Mouse (Mus musculus) testis, postnatal 14 days (tissue): ENCODE measurements at regions not wholly inside any gene's neighbourhood (a gene's known extent, or its start where the extent isn't known, plus 50 kb on each side); places are given as distances from the start of the nearest gene placed in this dataset.
"Not testable (repeated sequence)": the region's sequence is repeated elsewhere in the genome, so short reads cannot be mapped to it uniquely, and the experiment has no call there.

Experiments used
- DNase-seq: peaks from one replicate; pipeline ENCODE4 v3.0.0; 2021; ENCODE audit warnings: low spot score

GRCm38 (mm10) chr7:82047456-82047855, 55.4 kb upstream of the Bnc1 start:
- DNase-seq: no peak

- DNase-seq: no peak
Measured at GRCm38 (mm10) chr7:82053411-82053810, 61.3 kb upstream of the Bnc1 start.

- DNase-seq: peak; percentile 19
Measured at GRCm38 (mm10) chr7:82056551-82057230, 64.6 kb upstream of the Bnc1 start.

- no peak for DNase-seq
Measured at GRCm38 (mm10) chr7:82063407-82063806, 71.3 kb upstream of the Bnc1 start.

- no peak for DNase-seq
Measured at GRCm38 (mm10) chr7:82069629-82070450, 77.7 kb upstream of the Bnc1 start.

GRCm38 (mm10) chr7:82070946-82071727, 79.0 kb upstream of the Bnc1 start:
- no peak for DNase-seq

GRCm38 (mm10) chr7:82075359-82075758, 83.3 kb upstream of the Bnc1 start:
- no peak for DNase-seq

- no peak for DNase-seq
Measured at GRCm38 (mm10) chr7:82081851-82082250, 89.8 kb upstream of the Bnc1 start.

GRCm38 (mm10) chr7:82082883-82083282, 90.8 kb upstream of the Sh3gl3 start:
- DNase-seq: peak; percentile 8

GRCm38 (mm10) chr7:82084473-82084872, 89.2 kb upstream of the Sh3gl3 start:
- no peak for DNase-seq

- DNase-seq: no peak
Measured at GRCm38 (mm10) chr7:82085205-82085604, 88.4 kb upstream of the Sh3gl3 start.

GRCm38 (mm10) chr7:82098136-82098535, 75.5 kb upstream of the Sh3gl3 start:
- no peak for DNase-seq

GRCm38 (mm10) chr7:82101314-82101713, 72.3 kb upstream of the Sh3gl3 start:
- no peak for DNase-seq

- DNase-seq: no peak
Measured at GRCm38 (mm10) chr7:82105631-82106030, 68.0 kb upstream of the Sh3gl3 start.

GRCm38 (mm10) chr7:82109141-82109540, 64.5 kb upstream of the Sh3gl3 start:
- not testable (repeated sequence) for DNase-seq

- DNase-seq: no peak
Measured at GRCm38 (mm10) chr7:82109550-82109949, 64.1 kb upstream of the Sh3gl3 start.

GRCm38 (mm10) chr7:82109977-82110376, 63.7 kb upstream of the Sh3gl3 start:
- no peak for DNase-seq

GRCm38 (mm10) chr7:82112046-82112445, 61.6 kb upstream of the Sh3gl3 start:
- no peak for DNase-seq

GRCm38 (mm10) chr7:82115646-82116045, 58.0 kb upstream of the Sh3gl3 start:
- no peak for DNase-seq

GRCm38 (mm10) chr7:82119266-82119665, 54.4 kb upstream of the Sh3gl3 start:
- DNase-seq: peak; percentile 44

GRCm38 (mm10) chr7:82119866-82120265, 53.8 kb upstream of the Sh3gl3 start:
- no peak for DNase-seq

GRCm38 (mm10) chr7:82121746-82122145, 51.9 kb upstream of the Sh3gl3 start:
- DNase-seq: peak; percentile 36
